Mouse (Mus musculus) CH12.LX (cell line): ENCODE results near the gene Srbd1.

Experiments
- CTCF ChIP-seq, 2 experiments: IDR thresholded peaks in 1 of 2; conservative IDR thresholded peaks in 1 of 2; 2 replicates each; pipeline ENCODE4 v1.5.1; 2011 to 2012; ENCODE audit warnings: low read depth in 2 of 2, low read length in 2 of 2, improper control_type of control experiment in 1 of 2, inconsistent platforms in 1 of 2, mild to moderate bottlenecking in 1 of 2, moderate library complexity in 1 of 2
- EP300 ChIP-seq: IDR thresholded peaks from 2 replicates; pipeline ENCODE4 v1.6.1; 2011; ENCODE audit warnings: low read length, improper control_type of control experiment
- NRF1 ChIP-seq: IDR thresholded peaks from 2 replicates; pipeline ENCODE4 v1.6.1; 2014; ENCODE audit warnings: low read depth, mild to moderate bottlenecking, inconsistent platforms, low read length, improper control_type of control experiment, moderate library complexity
- USF1 ChIP-seq: IDR thresholded peaks from 2 replicates; pipeline ENCODE4 v1.6.1; 2014; ENCODE audit warnings: low read depth, mild to moderate bottlenecking, inconsistent platforms, low read length, improper control_type of control experiment

GRCm38 (mm10) chr17:85987531-85987930, 157.4 kb downstream of the Srbd1 start:
- no peak for TF ChIP-seq NRF1
- TF ChIP-seq USF1 = no peak
- no peak for TF ChIP-seq CTCF (conservative IDR thresholded peaks at IDR 0.05 in 1 of 2, IDR thresholded peaks at IDR 0.05 in 1 of 2; ENCODE audit: low read depth in 2 of 2, low read length in 2 of 2)
- no peak for TF ChIP-seq EP300
